Mouse (Mus musculus) embryonic facial prominence, embryonic 14.5 days (tissue): ENCODE results near the gene Fam71e1. TPM values are rescaled to one million over a fixed set of nuclear protein-coding genes. Genes with fewer than 3 reads are reported as not detected.

Source experiments
- ATAC-seq: fragments of 200-750 bp; cut with Nextera tagmentation; 2 replicates; pipeline ENCODE4 v1.8.0; 2017; ENCODE audit warnings: low read depth, moderate number of reproducible peaks, moderate TSS enrichment
- DNase-seq: peaks from one replicate; pipeline ENCODE4 v3.0.0-alpha.2; 2015; ENCODE audit warnings: low spot score
- H3K27ac ChIP-seq: fragments of 300-500 bp; sonication (generic); replicated peaks from 2 replicates; pipeline ENCODE4 v1.5.1; 2014; ENCODE audit warnings: low read depth, mild to moderate bottlenecking, low read length, moderate library complexity
- H3K27me3 ChIP-seq: fragments of 300-500 bp; sonication (generic); replicated peaks from 2 replicates; pipeline ENCODE4 v1.6.1; 2014; ENCODE audit warnings: low read length; ENCODE audit not compliant: control insufficient read depth, insufficient read depth
- H3K36me3 ChIP-seq: fragments of 300-500 bp; sonication (generic); 2 replicates; pipeline ENCODE4 v1.6.1; 2014; ENCODE audit warnings: low read length, mixed read lengths; ENCODE audit not compliant: control insufficient read depth, insufficient read depth
- H3K4me1 ChIP-seq: fragments of 300-500 bp; sonication (generic); 2 replicates; pipeline ENCODE4 v1.6.1; 2014; ENCODE audit warnings: antibody characterized with exemption, low read length; ENCODE audit not compliant: control insufficient read depth, insufficient read depth
- H3K4me2 ChIP-seq: fragments of 300-500 bp; sonication (generic); 2 replicates; pipeline ENCODE4 v1.6.1; 2014; ENCODE audit warnings: low read depth, mild to moderate bottlenecking, low read length, moderate library complexity, mixed read lengths
- H3K4me3 ChIP-seq: fragments of 300-500 bp; sonication (generic); 2 replicates; pipeline ENCODE4 v1.5.1; 2014; ENCODE audit warnings: low read depth, mild to moderate bottlenecking, low read length
- H3K9ac ChIP-seq: fragments of 300-500 bp; sonication (generic); 2 replicates; pipeline ENCODE4 v1.6.1; 2014; ENCODE audit warnings: low read depth, mild to moderate bottlenecking, low read length, moderate library complexity, mixed read lengths
- H3K9me3 ChIP-seq: fragments of 300-500 bp; sonication (generic); 2 replicates; pipeline ENCODE4 v1.6.1; 2016; ENCODE audit warnings: low read length; ENCODE audit not compliant: control insufficient read depth
- WGBS: fragments of 180-500 bp; shearing (Covaris S2); extraction: QIAGEN DNeasy Blood & Tissue Kit; methylation state at CpG from one replicate; pipeline ENCODE4 v1.1.7; 2014; 5-methylcytosine and 5-hydroxymethylcytosine counted together
- polyA plus RNA-seq: library from polyadenylated mRNA; unstranded; fragments of >200 nt; fragmentation: Nextera tagmentation; extraction: Ambion mirVana; gene quantifications from 2 replicates; pipeline ENCODE4 v1.2.1, GENCODE M21; 2014

Fam71e1 gene
- polyA plus RNA-seq, 1 experiment from 2014 or later = 5.4 TPM

DNA sequence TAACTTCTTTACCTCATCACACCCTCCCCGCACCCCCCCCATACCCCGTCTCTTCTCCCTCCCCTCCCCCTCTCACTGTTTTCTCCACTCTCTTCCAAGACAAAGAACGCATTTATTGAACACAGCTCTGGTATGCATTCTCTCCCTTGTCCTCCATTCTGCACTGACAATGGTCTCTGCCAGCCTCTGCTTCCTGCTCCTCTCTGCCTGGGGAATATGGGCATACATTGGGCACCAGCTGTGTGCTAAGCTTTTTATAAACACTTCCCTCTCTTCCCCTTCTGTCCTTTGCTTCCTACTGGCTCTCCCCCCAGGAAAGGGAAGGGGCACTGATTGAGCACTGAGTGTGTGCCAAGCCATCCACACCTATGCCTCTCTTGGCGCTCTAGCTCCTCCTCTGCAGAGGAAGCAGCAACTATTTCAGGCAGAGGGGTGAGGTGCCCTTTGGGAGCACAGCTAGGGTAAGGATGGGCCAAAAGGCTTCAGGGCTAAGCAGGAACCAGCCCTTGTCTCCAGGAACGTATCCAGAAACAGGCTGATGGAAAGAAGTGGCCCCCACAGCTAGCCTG, 21.3 kb upstream of the Fam71e1 start:
- Histone ChIP-seq H3K9me3 (no peaks in the 10 kb centered on the region), H3K4me2 (peak overlapping the region; percentile 24; the same call in 1 of the 2 replicates), H3K27me3 (peaks cover 33% of the 10 kb centered on the region), H3K4me1 (0 out of 2 replicates have a peak, but pooled peaks cover 6% of the 10 kb centered on the region), H3K36me3 (no peaks in the 10 kb centered on the region), H3K27ac (peak overlapping the region; percentile 55; the same call in 1 of the 2 replicates), H3K4me3 (no peak overlapping the region), H3K9ac (no peak overlapping the region)
- ATAC-seq (no peak), DNase-seq (no peak)
- 26% methylated on average over 5 of the region's 5 CpGs for WGBS

DNA sequence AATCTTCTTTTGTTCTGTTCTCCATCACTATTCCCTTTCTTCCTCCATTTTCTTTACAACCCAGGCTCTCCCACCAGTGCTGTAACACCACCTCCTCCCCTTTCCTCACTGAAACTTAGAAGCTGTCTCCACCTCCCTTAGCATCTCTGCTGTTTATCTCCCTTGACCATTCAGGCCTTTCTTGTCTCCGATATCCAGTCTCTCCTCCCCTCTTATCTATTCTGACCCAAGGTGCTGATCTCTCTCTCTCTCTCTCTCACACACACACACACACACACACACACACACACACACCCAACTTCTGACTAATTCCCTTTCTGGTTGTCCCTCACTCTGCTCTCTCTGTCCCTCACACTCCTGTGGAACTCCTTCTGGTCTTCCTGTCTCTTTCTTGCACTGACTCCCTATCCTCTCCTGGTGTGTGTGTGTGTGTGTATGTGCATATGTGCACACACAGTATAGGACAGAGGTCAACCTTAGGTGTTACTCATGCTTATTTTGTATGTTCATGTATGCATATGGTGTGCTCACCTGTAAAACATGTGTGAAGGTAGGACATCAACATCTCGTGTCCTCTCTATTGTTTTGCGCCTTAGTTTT, 13.4 kb upstream of the Fam71e1 start:
- Histone ChIP-seq H3K9me3 (no peaks in the 10 kb centered on the region), H3K4me2 (no peak overlapping the region), H3K27me3 (peaks cover 24% of the 10 kb centered on the region), H3K9ac (no peak overlapping the region), H3K4me3 (no peak overlapping the region), H3K27ac (no peak overlapping the region), H3K36me3 (no peaks in the 10 kb centered on the region), H3K4me1 (no peaks in the 10 kb centered on the region)
- no peak for DNase-seq
- ATAC-seq = no peak
- WGBS = 74% methylated on average over 3 of the region's 3 CpGs

DNA sequence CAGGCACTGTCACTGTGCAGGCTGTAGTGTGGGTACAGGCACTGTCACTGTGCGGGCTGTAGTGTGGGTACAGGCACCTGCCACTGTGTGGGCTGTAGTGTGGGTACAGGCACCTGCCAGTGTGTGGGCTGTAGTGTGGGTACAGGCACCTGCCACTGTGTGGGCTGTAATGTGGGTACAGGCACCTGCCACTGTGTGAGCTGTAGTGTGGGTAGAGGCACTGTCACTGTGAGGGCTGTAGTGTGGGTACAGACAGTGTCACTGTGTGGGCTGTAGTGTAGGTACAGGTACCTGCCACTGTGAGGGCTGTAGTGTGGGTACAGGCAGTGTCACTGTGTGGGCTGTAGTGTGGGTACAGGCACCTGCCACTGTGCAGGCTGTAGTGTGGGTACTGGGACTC, 12.3 kb upstream of the Fam71e1 start:
- Histone ChIP-seq H3K4me1 (no peaks in the 10 kb centered on the region), H3K36me3 (peaks cover 9% of the 10 kb centered on the region; the same call in 1 of the 2 replicates), H3K9me3 (no peaks in the 10 kb centered on the region), H3K27ac (no peak overlapping the region), H3K9ac (no peak overlapping the region), H3K27me3 (peaks cover 17% of the 10 kb centered on the region), H3K4me2 (no peak overlapping the region), H3K4me3 (no peak overlapping the region)
- ATAC-seq = no peak
- no peak for DNase-seq
- WGBS = 100% methylated on average over 1 of the region's 1 CpGs

DNA sequence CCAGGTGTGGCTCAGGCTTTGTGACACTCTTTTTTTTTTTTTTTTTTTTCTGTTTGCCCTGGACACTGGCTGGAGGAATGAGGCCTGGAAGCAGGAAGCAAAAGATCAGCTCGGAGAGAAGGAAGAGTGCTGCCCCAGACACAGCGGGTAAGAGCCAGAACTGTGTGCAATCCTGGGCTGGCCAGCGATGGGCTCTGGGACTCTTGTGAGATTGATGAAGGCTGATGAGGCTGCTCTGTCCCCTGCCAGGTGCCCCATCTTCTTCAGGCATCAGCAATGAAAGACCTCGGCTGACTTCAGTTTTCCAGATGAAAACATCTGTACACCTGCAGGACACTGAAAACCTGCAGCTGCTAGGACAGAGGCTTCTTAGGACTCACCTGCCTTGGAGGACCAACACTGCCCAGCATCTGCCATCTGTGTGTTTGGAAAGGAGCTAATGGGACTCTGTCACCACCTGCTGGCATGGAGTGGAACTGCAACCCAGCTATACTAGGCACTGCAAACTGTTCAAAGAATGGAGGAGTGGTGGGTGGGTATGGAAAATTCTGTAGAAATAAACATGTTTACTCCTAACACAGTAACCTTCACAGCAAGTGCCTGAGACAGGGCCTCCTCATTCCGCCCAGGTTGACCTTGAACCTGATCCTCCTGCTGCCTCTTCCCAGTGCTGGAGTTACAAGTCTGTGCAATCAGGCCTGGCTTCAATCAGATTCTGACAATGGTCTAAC, 11.4 kb upstream of the Fam71e1 start:
- Histone ChIP-seq H3K36me3 (peaks cover 11% of the 10 kb centered on the region; the same call in 1 of the 2 replicates), H3K9ac (no peak overlapping the region), H3K4me3 (no peak overlapping the region), H3K9me3 (no peaks in the 10 kb centered on the region), H3K27me3 (peaks cover 12% of the 10 kb centered on the region), H3K4me2 (no peak overlapping the region), H3K27ac (no peak overlapping the region), H3K4me1 (no peaks in the 10 kb centered on the region)
- ATAC-seq (peak; percentile 66; the same call in 1 of the 2 replicates), DNase-seq (peak; percentile 68)
- 42% methylated on average over 5 of the region's 5 CpGs for WGBS

DNA sequence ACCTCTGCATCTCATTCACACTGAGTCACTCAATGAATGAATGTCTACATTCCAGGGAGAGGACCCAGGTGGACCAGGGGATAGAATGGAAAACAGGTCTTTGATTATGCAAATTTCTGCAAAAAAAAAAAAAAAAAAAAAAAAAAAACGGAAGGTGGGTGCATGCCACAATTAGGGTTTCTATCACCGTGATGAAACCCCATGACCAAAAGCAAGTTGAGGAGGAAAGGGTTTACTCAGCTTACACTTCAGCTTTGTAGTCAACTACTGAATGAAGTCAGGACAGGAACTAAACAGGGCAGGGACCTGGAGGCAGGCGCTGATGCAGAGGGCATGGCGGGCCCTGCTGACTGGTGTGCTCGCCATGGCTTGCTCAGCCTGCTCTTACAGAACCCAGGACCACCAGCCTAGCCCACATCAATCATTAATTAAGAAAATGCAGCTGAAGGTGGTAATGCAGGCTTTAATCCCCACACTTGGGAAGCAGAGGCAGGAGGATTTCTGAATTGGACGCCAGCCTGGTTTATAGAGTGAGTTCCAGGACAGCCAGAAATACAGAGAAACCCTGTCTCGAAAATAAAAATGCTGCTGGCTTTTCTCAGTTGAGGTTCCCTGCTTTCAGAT, 10.7 kb upstream of the Fam71e1 start:
- Histone ChIP-seq H3K9ac (no peak overlapping the region), H3K4me3 (no peak overlapping the region), H3K4me2 (no peak overlapping the region), H3K9me3 (no peaks in the 10 kb centered on the region), H3K27ac (no peak overlapping the region), H3K4me1 (no peaks in the 10 kb centered on the region), H3K36me3 (peaks cover 16% of the 10 kb centered on the region), H3K27me3 (0 out of 2 replicates have a peak, but pooled peaks cover 6% of the 10 kb centered on the region)
- no peak for ATAC-seq
- WGBS = 76% methylated on average over 6 of the region's 7 CpGs
- DNase-seq = no peak

DNA sequence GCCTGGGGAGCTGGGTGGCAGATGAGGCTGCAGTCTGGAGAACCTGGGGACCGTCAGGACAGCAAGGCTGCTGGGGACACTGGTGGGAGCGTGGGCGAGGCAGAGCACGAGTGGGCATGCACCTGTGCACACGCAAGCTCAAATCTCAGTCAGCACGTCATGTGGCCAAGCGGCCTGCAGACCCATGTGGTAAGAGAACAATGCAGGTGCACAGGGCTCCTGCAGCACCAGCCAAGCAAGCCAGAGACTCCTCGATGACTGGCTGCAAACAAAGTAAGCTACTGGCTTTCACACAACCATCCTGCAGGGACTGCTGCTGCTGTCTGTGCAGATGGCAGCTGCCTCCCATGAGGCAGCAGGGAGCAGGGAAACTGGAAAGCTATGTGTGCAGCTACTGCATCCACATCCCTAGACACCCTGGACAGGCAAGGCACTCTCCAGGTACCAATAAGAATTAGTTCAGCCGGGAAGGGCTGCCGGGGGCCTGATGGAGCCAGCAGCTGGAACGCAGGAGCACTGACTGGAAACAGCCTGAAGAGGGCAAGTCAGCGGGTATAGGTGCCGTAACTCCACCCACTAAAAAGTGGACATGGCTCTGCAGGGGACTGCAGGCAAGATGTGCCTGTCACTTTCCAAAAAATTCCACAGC, 9.3 kb upstream of the Fam71e1 start:
- H3K4me3 ChIP-seq = no peak overlapping the region
- no peaks in the 10 kb centered on the region for H3K4me1 ChIP-seq
- no peak overlapping the region for H3K27ac ChIP-seq
- ATAC-seq = 0 out of 2 replicates have a peak, but pooled peaks have one; percentile 6
- H3K4me2 ChIP-seq = no peak overlapping the region
- 0 out of 2 replicates have a peak, but pooled peaks cover 4% of the 10 kb centered on the region for H3K27me3 ChIP-seq
- H3K9ac ChIP-seq = no peak overlapping the region
- DNase-seq = no peak
- peaks cover 29% of the 10 kb centered on the region for H3K36me3 ChIP-seq
- 61% methylated on average over 13 of the region's 13 CpGs for whole genome bisulfite sequencing
- no peaks in the 10 kb centered on the region for H3K9me3 ChIP-seq

DNA sequence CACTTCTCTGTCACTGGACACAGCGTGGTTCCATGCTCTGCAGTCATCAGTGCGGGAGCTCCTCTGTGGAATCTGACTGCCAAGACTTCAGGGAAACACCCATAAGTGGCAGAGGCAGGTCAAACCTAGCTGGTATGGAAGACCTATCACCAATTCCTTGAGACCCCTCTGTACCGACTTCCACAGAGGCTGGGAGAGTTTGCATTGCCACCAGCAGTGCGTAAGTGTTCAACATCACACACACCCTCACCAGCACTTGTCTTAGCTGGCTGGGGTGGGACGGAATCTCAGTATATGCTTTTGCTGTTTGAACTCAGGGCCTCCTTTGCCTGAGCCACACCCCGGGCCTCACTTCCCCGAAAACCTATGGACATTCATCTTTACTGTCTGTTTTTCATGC, 8.4 kb upstream of the Fam71e1 start:
- 93% methylated on average over 7 of the region's 7 CpGs for WGBS

DNA sequence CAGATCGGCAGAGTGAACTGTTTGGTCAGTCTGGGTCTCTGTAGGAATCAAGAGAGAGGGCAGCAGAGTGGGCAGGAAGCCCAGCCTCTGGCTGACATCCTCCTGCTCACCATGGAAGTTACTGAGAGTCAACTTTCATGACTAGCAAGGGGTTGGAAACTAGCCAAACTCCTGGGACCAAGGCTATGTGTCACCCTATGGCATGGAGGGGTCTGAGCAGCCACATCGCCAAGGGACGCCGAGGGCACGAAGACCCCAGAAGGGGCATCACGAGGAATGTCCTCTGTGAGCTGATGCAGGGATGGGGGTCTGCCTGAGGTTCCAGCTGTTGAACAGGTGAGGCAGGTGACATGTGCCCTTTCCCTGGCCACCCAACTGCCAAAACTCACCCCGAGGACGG, 7.8 kb upstream of the Fam71e1 start:
- Histone ChIP-seq H3K4me3 (no peak overlapping the region), H3K9ac (no peak overlapping the region), H3K9me3 (no peaks in the 10 kb centered on the region), H3K27me3 (no peaks in the 10 kb centered on the region), H3K4me1 (no peaks in the 10 kb centered on the region), H3K4me2 (no peak overlapping the region), H3K36me3 (peaks cover 44% of the 10 kb centered on the region), H3K27ac (no peak overlapping the region)
- 91% methylated on average over 8 of the region's 8 CpGs for WGBS
- ATAC-seq = no peak
- no peak for DNase-seq

More for the DNA sequence above, 8.4 kb upstream of the Fam71e1 start:
- no peak overlapping the region for H3K4me2 ChIP-seq
- no peak overlapping the region for H3K27ac ChIP-seq
- H3K36me3 ChIP-seq = peaks cover 38% of the 10 kb centered on the region
- no peaks in the 10 kb centered on the region for H3K4me1 ChIP-seq
- DNase-seq (no peak), ATAC-seq (no peak)
- H3K9ac ChIP-seq = no peak overlapping the region
- H3K27me3 ChIP-seq = no peaks in the 10 kb centered on the region
- H3K4me3 ChIP-seq = no peak overlapping the region
- no peaks in the 10 kb centered on the region for H3K9me3 ChIP-seq
